Mouse (Mus musculus): Measurements from ENCODE around the gene Dnmt3a. TPM values are rescaled to one million over a fixed set of nuclear protein-coding genes. Genes with fewer than 3 reads are reported as not detected.

Gene Dnmt3a
- polyA plus RNA-seq, 1 experiment from 2014 or later: 126 TPM

DNA sequence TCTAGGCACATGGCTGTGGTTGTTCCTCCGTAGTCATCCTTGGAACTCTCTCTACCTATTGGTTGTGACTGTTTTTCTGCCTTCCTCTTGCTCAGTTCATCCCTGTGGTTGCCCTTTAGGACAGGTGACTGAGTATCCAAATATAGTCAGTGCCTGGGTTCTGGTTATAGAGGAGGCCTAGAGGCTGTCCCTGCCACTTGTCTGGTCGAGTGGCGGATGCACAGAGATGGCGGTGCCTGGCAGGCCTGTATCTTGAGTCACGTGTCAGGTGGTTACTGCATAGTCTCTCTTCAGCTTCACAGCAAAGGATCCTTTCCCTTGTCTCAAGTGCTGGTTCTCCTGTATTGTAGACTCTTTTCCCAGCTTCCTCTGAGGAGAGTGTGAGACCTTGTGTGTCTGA is 22.0 kb downstream of the Dnmt3a start:
- H3K4me1 ChIP-seq: peaks cover 38% of the 10 kb centered on the region
- no peaks in the 10 kb centered on the region for H3K9me3 ChIP-seq
- no peak overlapping the region for H3K27ac ChIP-seq
- no peak for ATAC-seq (ENCODE audit: insufficient read depth, low FRiP score, low read depth)
- H3K9ac ChIP-seq: no peak overlapping the region
- no peaks in the 10 kb centered on the region for H3K27me3 ChIP-seq (replicated peaks)
- no peaks in the 10 kb centered on the region for H3K36me3 ChIP-seq
- 90% methylated on average over 5 of the region's 5 CpGs for WGBS
- H3K4me2 ChIP-seq: no peak overlapping the region
- H3K4me3 ChIP-seq (replicated peaks): no peak overlapping the region

GRCm38 (mm10) chr12:3833059-3833760 is 27.4 kb downstream of the Dnmt3a start:
- peak overlapping the region; percentile 14 for H3K4me3 ChIP-seq (replicated peaks)
- peak; percentile 19; the same call in 1 of the 2 replicates for ATAC-seq (ENCODE audit: insufficient read depth, low FRiP score, low read depth)
- H3K36me3 ChIP-seq: peaks cover 7% of the 10 kb centered on the region; the same call in 1 of the 2 replicates
- no peaks in the 10 kb centered on the region for H3K27me3 ChIP-seq (replicated peaks)
- WGBS: 42% methylated on average over 7 of the region's 7 CpGs
- H3K9me3 ChIP-seq: no peaks in the 10 kb centered on the region
- peak overlapping the region; percentile 85 for H3K27ac ChIP-seq
- no peak overlapping the region for H3K9ac ChIP-seq
- H3K4me1 ChIP-seq: peaks cover 36% of the 10 kb centered on the region
- peak overlapping the region; percentile 51 for H3K4me2 ChIP-seq

DNA sequence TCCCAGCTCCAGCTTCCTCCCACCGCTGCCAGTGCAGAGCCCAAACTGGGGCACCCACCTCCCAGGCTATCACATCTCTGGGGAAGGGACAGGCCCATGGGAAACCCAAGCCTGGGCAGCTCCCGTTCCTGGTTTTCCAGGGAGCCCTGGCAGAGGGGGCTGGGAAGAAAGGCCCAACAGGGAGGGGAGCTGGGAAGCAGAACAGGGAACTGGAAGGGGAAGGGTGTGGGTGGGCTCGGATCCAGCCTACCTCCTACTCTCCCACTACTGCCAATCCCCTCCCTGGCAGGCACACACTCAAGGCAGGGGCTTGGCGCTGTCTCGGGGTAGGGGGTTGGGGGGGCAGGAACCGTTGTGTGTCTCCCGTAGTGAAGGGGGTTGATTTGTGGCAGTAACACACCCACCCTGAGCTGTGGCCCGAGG is 28.1 kb downstream of the Dnmt3a start:
- WGBS: 2% methylated on average over 7 of the region's 8 CpGs
- H3K9me3 ChIP-seq: no peaks in the 10 kb centered on the region
- H3K27ac ChIP-seq: peak overlapping the region; percentile 85
- peaks cover 10% of the 10 kb centered on the region; the same call in 1 of the 2 replicates for H3K36me3 ChIP-seq
- H3K4me2 ChIP-seq: peak overlapping the region; percentile 51
- H3K4me3 ChIP-seq (replicated peaks): peak overlapping the region; percentile 14
- peak overlapping the region; percentile 4; the same call in 1 of the 2 replicates for H3K9ac ChIP-seq
- H3K27me3 ChIP-seq (replicated peaks): no peaks in the 10 kb centered on the region
- peaks cover 36% of the 10 kb centered on the region for H3K4me1 ChIP-seq
- peak; percentile 59 for ATAC-seq (ENCODE audit: insufficient read depth, low FRiP score, low read depth)

DNA sequence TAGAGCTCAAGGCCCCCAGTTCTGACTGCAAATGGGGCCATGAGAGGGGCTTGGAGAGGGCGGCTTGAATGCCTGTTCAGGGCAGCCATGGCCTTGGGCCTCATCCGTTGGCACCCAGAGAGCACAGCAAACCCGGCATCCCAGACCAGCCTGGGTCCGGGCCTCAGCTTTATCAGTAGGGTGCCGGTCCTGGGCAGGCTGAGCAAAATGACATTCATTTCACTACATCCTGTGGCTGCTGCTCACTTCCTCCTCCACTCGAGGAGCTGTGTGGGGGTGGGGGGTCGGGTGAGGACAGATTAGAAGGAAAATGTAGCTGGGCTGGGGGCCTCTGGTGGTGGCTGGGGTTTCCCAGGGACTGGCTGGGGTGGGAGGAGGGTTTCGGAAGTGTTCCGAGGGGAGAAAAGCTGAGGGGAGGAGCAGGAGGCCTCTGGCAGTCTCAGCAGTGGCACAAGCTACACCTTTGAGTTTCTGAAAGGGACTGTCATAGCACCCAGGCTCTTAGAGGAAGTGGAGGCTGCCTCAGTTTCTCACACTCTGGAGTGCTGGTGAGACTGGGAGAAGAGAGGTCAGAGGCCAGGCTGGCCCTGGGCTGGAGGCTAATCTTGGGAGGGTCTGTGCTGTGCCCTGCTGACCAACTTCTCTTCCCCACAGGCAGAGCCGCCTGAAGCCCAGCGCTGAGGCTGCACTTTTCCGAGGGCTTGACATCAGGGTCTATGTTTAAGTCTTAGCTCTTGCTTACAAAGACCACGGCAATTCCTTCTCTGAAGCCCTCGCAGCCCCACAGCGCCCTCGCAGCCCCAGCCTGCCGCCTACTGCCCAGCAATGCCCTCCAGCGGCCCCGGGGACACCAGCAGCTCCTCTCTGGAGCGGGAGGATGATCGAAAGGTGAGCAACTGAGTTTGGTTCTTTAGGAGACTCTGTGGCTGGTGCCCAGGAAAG is 28.8 kb downstream of the Dnmt3a start:
- peaks cover 36% of the 10 kb centered on the region for H3K4me1 ChIP-seq
- no peaks in the 10 kb centered on the region for H3K27me3 ChIP-seq (replicated peaks)
- H3K9ac ChIP-seq: 0 out of 2 replicates have a peak overlapping the region, but pooled peaks have one; percentile 4
- H3K27ac ChIP-seq: peak overlapping the region; percentile 85
- H3K4me2 ChIP-seq: peak overlapping the region; percentile 51
- 12% methylated on average over 21 of the region's 21 CpGs for WGBS
- peaks cover 17% of the 10 kb centered on the region for H3K36me3 ChIP-seq
- peak; percentile 30; the same call in 1 of the 2 replicates for ATAC-seq (ENCODE audit: insufficient read depth, low FRiP score, low read depth)
- H3K4me3 ChIP-seq (replicated peaks): peak overlapping the region; percentile 14
- H3K9me3 ChIP-seq: no peaks in the 10 kb centered on the region

DNA sequence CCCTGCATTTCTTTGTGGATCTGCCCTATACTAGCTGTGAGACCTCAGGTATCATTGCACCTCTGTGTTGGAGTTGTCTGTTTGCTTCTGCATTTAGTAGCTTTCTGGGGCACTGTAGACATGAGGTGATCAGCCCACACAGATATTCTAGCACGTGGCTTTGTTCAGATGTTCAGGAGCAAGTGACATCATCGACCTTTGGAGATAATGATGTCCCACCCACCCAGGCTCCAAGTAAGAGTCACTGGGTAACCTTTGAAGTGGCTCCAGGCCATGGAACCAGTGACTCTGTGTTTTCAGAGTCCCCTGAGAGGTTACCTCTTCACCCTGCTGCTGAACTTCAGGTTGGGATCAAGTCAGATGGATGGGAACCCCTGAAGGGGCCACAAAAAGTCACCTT is 29.8 kb downstream of the Dnmt3a start:
- Histone ChIP-seq H3K4me3 (replicated peaks) (no peak overlapping the region), H3K4me2 (no peak overlapping the region), H3K9me3 (no peaks in the 10 kb centered on the region), H3K27me3 (replicated peaks) (no peaks in the 10 kb centered on the region), H3K9ac (no peak overlapping the region), H3K27ac (no peak overlapping the region), H3K36me3 (peaks cover 25% of the 10 kb centered on the region), H3K4me1 (peaks cover 36% of the 10 kb centered on the region)
- WGBS: 56% methylated on average over 2 of the region's 2 CpGs
- ATAC-seq (ENCODE audit: insufficient read depth, low FRiP score, low read depth): no peak

- H3K27me3 ChIP-seq (replicated peaks): no peaks in the 10 kb centered on the region
- no peak overlapping the region for H3K27ac ChIP-seq
- H3K4me2 ChIP-seq: no peak overlapping the region
- H3K4me3 ChIP-seq (replicated peaks): no peak overlapping the region
- WGBS: 74% methylated on average over 9 of the region's 9 CpGs
- H3K9me3 ChIP-seq: no peaks in the 10 kb centered on the region
- peaks cover 25% of the 10 kb centered on the region for H3K36me3 ChIP-seq
- peaks cover 33% of the 10 kb centered on the region for H3K4me1 ChIP-seq
- no peak for ATAC-seq (ENCODE audit: insufficient read depth, low FRiP score, low read depth)
- H3K9ac ChIP-seq: no peak overlapping the region
Observed at GRCm38 (mm10) chr12:3837081-3837832, 31.4 kb downstream of the Dnmt3a start.

- ATAC-seq (ENCODE audit: insufficient read depth, low FRiP score, low read depth): no peak
- Histone ChIP-seq H3K27ac (no peak overlapping the region), H3K27me3 (replicated peaks) (no peaks in the 10 kb centered on the region), H3K36me3 (peaks cover 25% of the 10 kb centered on the region), H3K9ac (no peak overlapping the region), H3K4me2 (no peak overlapping the region), H3K9me3 (no peaks in the 10 kb centered on the region), H3K4me1 (peaks cover 29% of the 10 kb centered on the region), H3K4me3 (replicated peaks) (no peak overlapping the region)
- WGBS: 73% methylated on average over 4 of the region's 4 CpGs
Observed at GRCm38 (mm10) chr12:3838009-3838408, 32.2 kb downstream of the Dnmt3a start.

DNA sequence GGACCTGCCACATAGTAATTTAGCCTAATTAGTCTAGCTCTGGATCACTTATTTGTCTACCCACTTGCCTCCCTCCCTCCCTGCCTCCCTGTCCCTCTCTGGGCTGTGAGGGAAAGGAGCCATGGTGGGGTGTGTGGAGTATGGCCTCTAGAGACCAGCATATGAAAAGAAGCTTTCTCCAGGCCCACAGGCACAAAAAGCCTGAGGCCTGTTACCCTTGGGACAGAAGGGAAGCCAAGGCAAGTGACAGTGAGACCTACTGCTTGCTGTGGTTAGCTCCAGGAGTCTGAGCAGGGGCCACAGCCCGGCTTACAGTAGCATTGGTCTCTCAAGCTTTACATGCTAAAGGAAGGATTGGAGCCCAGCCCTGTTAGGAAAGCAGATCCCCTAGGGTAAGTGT is 33.9 kb downstream of the Dnmt3a start:
- ATAC-seq (ENCODE audit: insufficient read depth, low FRiP score, low read depth): no peak
- Histone ChIP-seq H3K9ac (no peak overlapping the region), H3K4me3 (replicated peaks) (no peak overlapping the region), H3K27me3 (replicated peaks) (no peaks in the 10 kb centered on the region), H3K4me2 (no peak overlapping the region), H3K36me3 (peaks cover 25% of the 10 kb centered on the region), H3K4me1 (peaks cover 27% of the 10 kb centered on the region), H3K9me3 (no peaks in the 10 kb centered on the region), H3K27ac (no peak overlapping the region)
- WGBS: 90% methylated on average over 1 of the region's 1 CpGs

DNA sequence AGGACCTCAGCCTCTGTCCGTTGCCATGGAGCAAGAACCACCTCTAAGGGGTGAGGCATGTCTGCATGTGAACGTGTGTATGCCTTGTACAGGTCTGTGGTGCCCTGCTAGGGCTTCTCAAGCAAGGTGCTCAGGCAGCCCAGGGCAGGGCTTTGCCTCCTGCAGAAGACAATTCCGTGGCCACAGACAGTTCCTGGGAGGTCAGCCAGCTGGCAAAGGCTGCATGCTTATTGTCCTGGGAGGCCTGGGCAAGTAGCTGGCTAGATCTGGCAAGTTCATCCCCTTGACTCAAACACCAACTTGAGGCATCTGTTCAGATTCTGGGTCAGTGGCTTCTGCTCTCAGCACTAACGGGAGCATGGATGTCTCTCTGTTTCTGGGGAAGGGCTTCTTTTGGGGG is 35.3 kb downstream of the Dnmt3a start:
- 65% methylated on average over 4 of the region's 4 CpGs for WGBS
- no peak overlapping the region for H3K4me3 ChIP-seq (replicated peaks)

DNA sequence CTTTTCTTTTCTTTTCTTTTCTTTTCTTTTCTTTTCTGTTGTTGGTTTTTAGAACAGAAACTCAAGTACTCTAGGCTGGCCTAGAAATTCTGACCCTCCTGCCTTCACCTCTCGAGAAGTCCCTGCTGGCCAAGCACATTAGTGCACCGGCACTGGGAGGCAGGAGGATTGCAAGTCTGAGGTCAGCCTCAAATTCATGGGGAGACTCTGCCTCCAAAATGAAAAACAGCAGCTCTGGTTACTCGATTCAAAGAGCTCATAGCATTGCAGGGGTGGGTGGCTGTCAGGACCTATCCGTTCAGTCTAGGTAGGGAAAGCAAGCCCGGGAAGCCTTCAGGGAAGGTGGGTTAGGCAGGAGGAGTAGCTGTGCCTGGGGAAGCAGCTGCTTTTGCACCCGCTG is 37.0 kb downstream of the Dnmt3a start:
- 23% methylated on average over 6 of the region's 6 CpGs for whole genome bisulfite sequencing
- no peak overlapping the region for H3K4me2 ChIP-seq
- H3K9ac ChIP-seq: no peak overlapping the region
- no peak for ATAC-seq (ENCODE audit: insufficient read depth, low FRiP score, low read depth)
- no peaks in the 10 kb centered on the region for H3K9me3 ChIP-seq
- H3K4me1 ChIP-seq: peaks cover 20% of the 10 kb centered on the region
- H3K27me3 ChIP-seq (replicated peaks): no peaks in the 10 kb centered on the region
- peak overlapping the region; percentile 73 for H3K27ac ChIP-seq
- no peak overlapping the region for H3K4me3 ChIP-seq (replicated peaks)
- H3K36me3 ChIP-seq: peaks cover 22% of the 10 kb centered on the region

More for the DNA sequence above, 35.3 kb downstream of the Dnmt3a start:
- Histone ChIP-seq H3K9me3 (no peaks in the 10 kb centered on the region), H3K27me3 (replicated peaks) (no peaks in the 10 kb centered on the region), H3K9ac (no peak overlapping the region), H3K4me1 (peaks cover 20% of the 10 kb centered on the region), H3K4me2 (no peak overlapping the region), H3K27ac (no peak overlapping the region), H3K36me3 (peaks cover 25% of the 10 kb centered on the region)
- no peak for ATAC-seq (ENCODE audit: insufficient read depth, low FRiP score, low read depth)

- Histone ChIP-seq H3K9me3 (no peaks in the 10 kb centered on the region), H3K4me1 (peaks cover 20% of the 10 kb centered on the region), H3K4me3 (replicated peaks) (no peak overlapping the region), H3K27me3 (replicated peaks) (no peaks in the 10 kb centered on the region), H3K27ac (peak overlapping the region; percentile 73), H3K36me3 (peaks cover 21% of the 10 kb centered on the region), H3K4me2 (0 out of 2 replicates have a peak overlapping the region, but pooled peaks have one; percentile 8), H3K9ac (no peak overlapping the region)
- ATAC-seq (ENCODE audit: insufficient read depth, low FRiP score, low read depth): peak; percentile 63
- 7% methylated on average over 7 of the region's 7 CpGs for WGBS
Observed at GRCm38 (mm10) chr12:3843371-3843861, 37.6 kb downstream of the Dnmt3a start.

Data from stomach, embryonic 15.5 days (tissue).